Mouse (Mus musculus): ENCODE measurements around the gene Ell2. TPM values are rescaled to one million over a fixed set of nuclear protein-coding genes. Genes with fewer than 3 reads are reported as not detected.

Gene Ell2
- 10 to 100 TPM; 11.1 to 12.8 TPM for polyA plus RNA-seq (2017; shearing (Covaris generic))

GRCm38 (mm10) chr13:75706457-75706856 is at the start of gene Ell2:
TSS of gene Ell2 (plus strand) at chr13:75706757.

Other genes with a start within 250 kb of the Ell2 start
- 100 to 1,000 TPM in 1 of 2 experiments, 10 to 100 TPM in 1; 97.8 to 279 TPM for gene Glrx, start 133.1 kb downstream of the Ell2 start, polyA plus RNA-seq (2017; shearing (Covaris generic))
- gene Rhobtb3, start 237.2 kb downstream of the Ell2 start, polyA plus RNA-seq (2017; shearing (Covaris generic)): 1 to 10 TPM in 1 of 2 experiments, under 1 TPM in 1; 0.20 to 1.2 TPM